Mouse (Mus musculus) spleen, adult 2 months (tissue): ENCODE data around the gene Epha2. TPM values are rescaled to one million over a fixed set of nuclear protein-coding genes. Genes with fewer than 3 reads are reported as not detected.
A peak's percentile ranks its signal among the peaks of the same experiment; 100 is the strongest.

Source experiments
- DNase-seq, 2 experiments: peaks; one replicate each; pipeline versions ENCODE4 v3.0.0 to v3.0.0-alpha.2; 2012 to 2021; ENCODE audit warnings: low spot score in 2 of 2, low read depth in 1 of 2
- H3K27ac ChIP-seq: fragments of 200-500 bp; 2 replicates; pipeline ENCODE4 v1.5.1; 2012; ENCODE audit warnings: low read length, inconsistent platforms; ENCODE audit not compliant: insufficient read depth
- H3K27me3 ChIP-seq: fragments of 200-500 bp; 2 replicates; pipeline ENCODE4 v1.6.1; 2012; ENCODE audit warnings: mild to moderate bottlenecking, moderate library complexity, low read length, inconsistent platforms; ENCODE audit not compliant: control insufficient read depth, insufficient read depth
- H3K36me3 ChIP-seq: fragments of 200-500 bp; 2 replicates; pipeline ENCODE4 v1.6.1; 2012; ENCODE audit warnings: mild to moderate bottlenecking, low read length, inconsistent platforms; ENCODE audit not compliant: control insufficient read depth, insufficient read depth
- H3K4me1 ChIP-seq: fragments of 200-500 bp; 2 replicates; pipeline ENCODE4 v1.6.1; 2011; ENCODE audit warnings: inconsistent platforms; ENCODE audit not compliant: control insufficient read depth, insufficient read depth, insufficient read length
- H3K4me3 ChIP-seq: fragments of 200-500 bp; 2 replicates; pipeline ENCODE4 v1.5.1; 2011; ENCODE audit warnings: mild to moderate bottlenecking, inconsistent platforms; ENCODE audit not compliant: insufficient read depth, insufficient read length; ENCODE audit errors: extremely low read depth
- CTCF ChIP-seq: fragments of 200-500 bp; IDR thresholded peaks from 2 replicates; pipeline ENCODE4 v1.5.1; 2011; ENCODE audit warnings: mild to moderate bottlenecking, inconsistent platforms; ENCODE audit not compliant: insufficient read depth, insufficient read length, insufficient replicate concordance; ENCODE audit errors: extremely low read depth
- POLR2A ChIP-seq: fragments of 200-500 bp; IDR thresholded peaks from 2 replicates; pipeline ENCODE4 v1.6.1; 2011; ENCODE audit warnings: low read depth, low read length, inconsistent platforms
- WGBS: fragments of 180-500 bp; shearing (Covaris S2); methylation state at CpG from one replicate; pipeline ENCODE4 v1.1.7; 2018; 5-methylcytosine and 5-hydroxymethylcytosine counted together
- polyA plus RNA-seq: library from polyadenylated mRNA; depleted of rRNA; stranded (reverse); fragments of >200 nt; gene quantifications from 2 replicates; pipeline ENCODE4 v1.2.3, GENCODE M21; 2012

Epha2 gene
- polyA plus RNA-seq, 1 experiment, result 8.0 TPM

DNA sequence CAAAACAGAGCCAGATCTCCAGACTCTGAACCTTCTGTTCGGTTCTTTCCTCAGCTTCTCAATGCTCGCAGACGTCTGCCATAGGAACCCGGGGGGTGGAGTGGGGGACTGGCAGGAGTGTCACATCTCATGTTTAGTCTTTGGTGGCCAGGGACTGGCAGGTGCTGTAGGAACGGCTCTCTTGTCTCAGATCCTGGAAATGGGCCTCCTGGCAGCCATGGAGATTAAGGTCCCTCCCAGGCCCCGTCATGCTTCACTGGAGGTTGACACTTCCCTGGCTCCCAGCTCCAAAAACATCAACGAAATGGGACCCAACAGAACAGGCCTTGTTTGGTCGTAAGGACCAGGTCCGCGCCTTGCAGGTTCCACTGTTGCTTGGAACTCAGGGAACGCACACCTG is 47.6 kb downstream of the Epha2 start:
- Histone ChIP-seq H3K4me1 (no peaks in the 10 kb centered on the region), H3K4me3 (no peak overlapping the region), H3K27ac (no peak overlapping the region), H3K36me3 (no peaks in the 10 kb centered on the region), H3K27me3 (no peaks in the 10 kb centered on the region)
- WGBS, result 81% methylated on average over 11 of the region's 11 CpGs
- TF ChIP-seq POLR2A (no peak), CTCF (no peak)
- DNase-seq, result no peak

DNA sequence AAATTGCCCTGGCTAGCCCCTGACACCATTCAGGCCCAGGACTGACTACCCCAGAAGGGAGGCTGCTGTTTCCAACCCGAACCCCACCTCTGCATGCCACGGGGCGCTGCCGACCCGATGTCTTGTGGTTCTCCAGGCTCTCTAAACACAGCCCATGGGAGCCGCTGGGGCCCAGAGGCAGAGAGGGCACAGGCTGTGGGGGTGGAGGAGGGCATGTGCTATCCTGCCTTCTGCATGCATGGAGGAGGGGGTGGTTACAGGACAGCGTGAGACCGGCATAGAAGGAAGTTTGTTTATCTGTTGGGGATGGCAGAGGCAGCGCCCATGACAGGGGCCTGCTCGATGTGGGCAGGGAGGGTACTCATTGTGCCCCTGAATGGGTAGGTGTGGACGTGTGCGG is 49.0 kb downstream of the Epha2 start:
- WGBS, result 91% methylated on average over 12 of the region's 12 CpGs
- no peaks in the 10 kb centered on the region for H3K27me3 ChIP-seq
- H3K36me3 ChIP-seq, result no peaks in the 10 kb centered on the region
- DNase-seq, result no peak
- H3K4me1 ChIP-seq, result no peaks in the 10 kb centered on the region
- TF ChIP-seq POLR2A, result no peak
- TF ChIP-seq CTCF, result no peak
- no peak overlapping the region for H3K27ac ChIP-seq
- no peak overlapping the region for H3K4me3 ChIP-seq

DNA sequence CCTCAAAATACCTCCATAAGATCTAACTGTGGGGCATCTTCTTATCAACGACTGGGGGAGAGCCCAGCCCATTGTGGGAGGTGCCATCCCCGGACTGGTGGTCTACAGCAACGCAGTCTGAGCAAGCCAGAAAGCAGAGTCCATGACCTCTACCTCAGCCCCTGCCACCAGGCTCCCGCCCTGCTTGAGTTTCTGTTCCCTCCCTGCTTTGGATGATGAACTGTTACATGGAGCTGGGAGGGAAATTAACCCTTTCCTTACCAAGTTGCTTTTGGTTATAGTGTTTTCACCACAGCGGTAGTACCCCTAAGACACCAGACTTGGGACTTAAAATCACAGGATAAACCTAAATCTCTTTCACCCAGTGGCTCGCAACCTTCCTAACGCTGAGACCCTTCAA is 50.9 kb downstream of the Epha2 start:
- Histone ChIP-seq H3K4me1 (no peaks in the 10 kb centered on the region), H3K27ac (no peak overlapping the region), H3K4me3 (no peak overlapping the region), H3K36me3 (no peaks in the 10 kb centered on the region), H3K27me3 (no peaks in the 10 kb centered on the region)
- WGBS, result 73% methylated on average over 7 of the region's 7 CpGs
- no peak for DNase-seq
- TF ChIP-seq POLR2A, result no peak

DNA sequence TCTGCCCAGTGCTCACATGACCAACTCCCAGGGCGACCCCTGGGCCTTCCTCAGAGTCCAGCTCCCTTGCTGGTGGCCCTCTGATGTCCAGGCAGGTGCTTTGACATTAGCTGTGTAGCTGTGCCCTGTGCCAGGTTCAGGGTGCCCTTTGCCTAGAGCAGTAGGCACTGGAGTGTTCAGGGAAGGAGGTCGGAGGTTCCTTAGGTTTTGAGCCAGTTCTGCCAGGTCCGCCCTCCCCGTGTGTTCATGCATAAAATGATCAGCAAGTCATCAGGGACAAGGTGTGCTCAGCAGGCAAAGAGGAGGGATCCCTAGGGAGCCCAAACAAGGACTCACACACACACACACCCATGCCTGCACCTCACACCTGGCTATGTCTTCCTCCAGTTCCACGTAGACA is 51.9 kb downstream of the Epha2 start:
- no peak for TF ChIP-seq CTCF
- no peak for TF ChIP-seq POLR2A
- Histone ChIP-seq H3K27ac (no peak overlapping the region), H3K36me3 (no peaks in the 10 kb centered on the region), H3K4me3 (no peak overlapping the region), H3K27me3 (no peaks in the 10 kb centered on the region), H3K4me1 (no peaks in the 10 kb centered on the region)
- no peak for DNase-seq
- 75% methylated on average over 5 of the region's 5 CpGs for WGBS

DNA sequence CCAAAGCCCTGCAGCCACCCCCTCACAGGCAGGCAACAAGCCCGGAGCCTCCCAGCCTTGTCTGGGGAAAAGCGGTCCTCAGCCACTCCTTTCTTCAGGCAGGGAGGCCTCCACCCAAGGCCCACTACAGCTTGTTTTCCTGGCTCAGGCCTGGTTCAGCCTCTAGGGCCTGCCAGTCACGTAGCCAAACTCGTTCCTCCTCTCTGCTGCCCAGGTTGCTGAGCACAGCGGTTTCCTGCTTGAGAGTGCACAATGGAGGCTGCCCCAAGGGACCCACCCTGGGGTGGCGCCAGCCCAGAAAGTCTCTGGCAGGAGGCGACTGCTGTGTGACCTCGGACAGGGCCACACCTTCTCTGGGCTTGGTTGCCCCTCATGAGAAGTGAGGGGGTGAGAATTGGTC is 52.8 kb downstream of the Epha2 start:
- H3K27me3 ChIP-seq, result no peaks in the 10 kb centered on the region
- H3K27ac ChIP-seq, result no peak overlapping the region
- no peak overlapping the region for H3K4me3 ChIP-seq
- WGBS, result 40% methylated on average over 8 of the region's 8 CpGs
- TF ChIP-seq CTCF, result no peak
- H3K36me3 ChIP-seq, result no peaks in the 10 kb centered on the region
- no peaks in the 10 kb centered on the region for H3K4me1 ChIP-seq
- DNase-seq, result peak in 1 of 2 experiments; percentile 57

DNA sequence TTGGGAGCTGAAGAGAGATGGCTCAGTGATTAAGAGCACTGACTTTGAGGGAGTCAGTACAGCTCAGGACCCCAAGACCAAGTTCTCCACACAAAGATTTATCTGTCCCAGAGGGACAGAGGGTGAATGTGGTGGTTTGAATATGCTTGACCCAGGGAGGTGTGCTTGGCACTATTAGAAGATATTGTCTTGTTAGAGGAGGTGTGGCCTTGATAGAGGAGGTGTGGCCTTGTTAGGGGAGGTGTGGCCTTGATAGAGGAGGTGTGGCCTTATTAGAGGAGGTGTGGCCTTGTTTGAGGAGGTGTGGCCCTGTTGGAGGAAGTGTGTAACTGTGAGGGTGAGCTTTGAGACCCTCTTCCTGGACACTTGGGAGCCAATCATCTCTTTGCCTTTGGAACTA is 56.8 kb downstream of the Epha2 start:
- TF ChIP-seq CTCF, result no peak
- TF ChIP-seq POLR2A, result no peak
- DNase-seq, result no peak
- 0 out of 2 replicates have a peak, but pooled peaks cover 2% of the 10 kb centered on the region for H3K27me3 ChIP-seq
- H3K4me1 ChIP-seq, result no peaks in the 10 kb centered on the region
- H3K4me3 ChIP-seq, result no peak overlapping the region
- H3K36me3 ChIP-seq, result no peaks in the 10 kb centered on the region
- no peak overlapping the region for H3K27ac ChIP-seq

DNA sequence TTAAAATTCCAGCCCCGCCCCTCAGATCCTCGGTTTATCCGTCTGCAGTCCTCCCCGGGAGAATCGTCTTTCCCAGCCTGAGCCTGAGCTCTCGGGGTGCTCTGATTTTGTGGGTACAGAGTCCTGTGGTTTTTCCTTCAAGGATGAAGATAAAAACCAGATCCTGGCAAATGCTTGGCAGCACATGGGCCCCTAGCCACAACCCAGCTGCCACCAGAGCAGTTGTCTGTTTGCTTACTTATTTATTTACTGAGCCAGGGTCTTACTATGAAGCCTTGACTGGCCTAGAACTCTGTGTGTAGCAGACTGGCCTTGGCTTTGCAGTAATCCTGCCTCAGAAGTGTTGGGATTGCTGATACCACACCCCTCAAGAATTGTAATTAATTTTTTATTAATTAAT is 58.2 kb downstream of the Epha2 start:
- WGBS, result 95% methylated on average over 6 of the region's 6 CpGs
- Histone ChIP-seq H3K36me3 (no peaks in the 10 kb centered on the region), H3K4me1 (no peaks in the 10 kb centered on the region), H3K27me3 (0 out of 2 replicates have a peak, but pooled peaks cover 2% of the 10 kb centered on the region), H3K4me3 (no peak overlapping the region), H3K27ac (no peak overlapping the region)
- TF ChIP-seq POLR2A (no peak), CTCF (no peak)
- no peak for DNase-seq
